Mouse (Mus musculus): ENCODE data around the gene Gm9513. TPM values are rescaled to one million over a fixed set of nuclear protein-coding genes. Genes with fewer than 3 reads are reported as not detected.

The Gm9513 gene
- not detected in 2 replicates for polyA plus RNA-seq (2012; ENCODE audit: insufficient read depth, insufficient read length, low replicate concordance, missing spikeins)

- H3K27ac ChIP-seq (ENCODE audit: insufficient read depth, low read depth, low read length), result no peak within 1 kb of the TSS
- H3K4me1 ChIP-seq (ENCODE audit: control insufficient read depth, insufficient read depth, low read length), result no peaks in the 10 kb centered on the region
- no peak for TF ChIP-seq POLR2A (IDR thresholded peaks at IDR 0.05; ENCODE audit: insufficient read depth, low read depth, low read length)
- H3K4me3 ChIP-seq (ENCODE audit: insufficient read depth, low read depth, low read length), result no peak within 1 kb of the TSS
- 57% methylated on average over 3 of the region's 3 CpGs for WGBS
Measured at GRCm38 (mm10) chr9:36475338-36475737, at the start of gene Gm9513. Gene Gm9513, plus strand, starts transcription at chr9:36475638.

GRCm38 (mm10) chr9:36431584-36431983, 43.9 kb upstream of the Gm9513 start, which contains the start of gene Gm7257:
Gene Gm7257, plus strand, starts transcription at chr9:36431884.
- no peak within 1 kb of the TSS for H3K27ac ChIP-seq (ENCODE audit: insufficient read depth, low read depth, low read length)
- no peak within 1 kb of the TSS for H3K4me3 ChIP-seq (ENCODE audit: insufficient read depth, low read depth, low read length)
- WGBS, result 68% methylated on average over 4 of the region's 4 CpGs
- no peak for TF ChIP-seq POLR2A (IDR thresholded peaks at IDR 0.05; ENCODE audit: insufficient read depth, low read depth, low read length)
- no peak for TF ChIP-seq CTCF (IDR thresholded peaks at IDR 0.05; ENCODE audit: insufficient read depth, low read depth, low read length)
- H3K4me1 ChIP-seq (ENCODE audit: control insufficient read depth, insufficient read depth, low read length), result no peaks in the 10 kb centered on the region

- Histone ChIP-seq H3K4me1 (ENCODE audit: control insufficient read depth, insufficient read depth, low read length) (no peaks in the 10 kb centered on the region), H3K27ac (ENCODE audit: insufficient read depth, low read depth, low read length) (no peak overlapping the region), H3K4me3 (ENCODE audit: insufficient read depth, low read depth, low read length) (no peak overlapping the region)
- WGBS, result 42% methylated on average over 2 of the region's 2 CpGs
- TF ChIP-seq CTCF (IDR thresholded peaks at IDR 0.05; ENCODE audit: insufficient read depth, low read depth, low read length) (no peak), POLR2A (IDR thresholded peaks at IDR 0.05; ENCODE audit: insufficient read depth, low read depth, low read length) (no peak)
Measured at GRCm38 (mm10) chr9:36435051-36435764, 40.2 kb upstream of the Gm9513 start.

- Histone ChIP-seq H3K4me1 (ENCODE audit: control insufficient read depth, insufficient read depth, low read length) (no peaks in the 10 kb centered on the region), H3K4me3 (ENCODE audit: insufficient read depth, low read depth, low read length) (no peak overlapping the region), H3K27ac (ENCODE audit: insufficient read depth, low read depth, low read length) (no peak overlapping the region)
- no peak for TF ChIP-seq CTCF (IDR thresholded peaks at IDR 0.05; ENCODE audit: insufficient read depth, low read depth, low read length)
- no peak for TF ChIP-seq POLR2A (IDR thresholded peaks at IDR 0.05; ENCODE audit: insufficient read depth, low read depth, low read length)
- 81% methylated on average over 4 of the region's 4 CpGs for WGBS
Measured at GRCm38 (mm10) chr9:36494501-36495220, 19.2 kb downstream of the Gm9513 start.

GRCm38 (mm10) chr9:36495824-36496223, 20.4 kb downstream of the Gm9513 start:
- no peak overlapping the region for H3K27ac ChIP-seq (ENCODE audit: insufficient read depth, low read depth, low read length)
- 49% methylated on average over 1 of the region's 1 CpGs for WGBS
- TF ChIP-seq CTCF (IDR thresholded peaks at IDR 0.05; ENCODE audit: insufficient read depth, low read depth, low read length) (no peak), POLR2A (IDR thresholded peaks at IDR 0.05; ENCODE audit: insufficient read depth, low read depth, low read length) (no peak)
- no peak overlapping the region for H3K4me3 ChIP-seq (ENCODE audit: insufficient read depth, low read depth, low read length)
- no peaks in the 10 kb centered on the region for H3K4me1 ChIP-seq (ENCODE audit: control insufficient read depth, insufficient read depth, low read length)

- TF ChIP-seq POLR2A (IDR thresholded peaks at IDR 0.05; ENCODE audit: insufficient read depth, low read depth, low read length) (no peak), CTCF (IDR thresholded peaks at IDR 0.05; ENCODE audit: insufficient read depth, low read depth, low read length) (no peak)
- 87% methylated on average over 5 of the region's 5 CpGs for WGBS
- no peaks in the 10 kb centered on the region for H3K4me1 ChIP-seq (ENCODE audit: control insufficient read depth, insufficient read depth, low read length)
Measured at GRCm38 (mm10) chr9:36504211-36504610, 28.8 kb downstream of the Gm9513 start.

More at GRCm38 (mm10) chr9:36504211-36504610, 28.8 kb downstream of the Gm9513 start:
- Histone ChIP-seq H3K4me3 (ENCODE audit: insufficient read depth, low read depth, low read length) (no peak overlapping the region), H3K27ac (ENCODE audit: insufficient read depth, low read depth, low read length) (no peak overlapping the region)

Other genes starting within 250 kb of the Gm9513 start
- not detected in 2 replicates for gene Gm7257, start 43.8 kb upstream of the Gm9513 start, polyA plus RNA-seq (2012; ENCODE audit: insufficient read depth, insufficient read length, low replicate concordance, missing spikeins)
- gene Gm5615, start 66.3 kb downstream of the Gm9513 start, polyA plus RNA-seq (2012; ENCODE audit: insufficient read depth, insufficient read length, low replicate concordance, missing spikeins), result not detected in 2 replicates
- not detected in 2 replicates for gene Gm17689, start 107.0 kb downstream of the Gm9513 start, polyA plus RNA-seq (2012; ENCODE audit: insufficient read depth, insufficient read length, low replicate concordance, missing spikeins)
- not detected in 2 replicates for gene A630095E13Rik, start 167.7 kb downstream of the Gm9513 start, polyA plus RNA-seq (2012; ENCODE audit: insufficient read depth, insufficient read length, low replicate concordance, missing spikeins)
- gene Acrv1, start 217.6 kb downstream of the Gm9513 start, polyA plus RNA-seq (2012; ENCODE audit: insufficient read depth, insufficient read length, low replicate concordance, missing spikeins), result not detected in 2 replicates